Mouse (Mus musculus) E14TG2a.4 (cell line): Measurements from ENCODE around the gene 2210010C04Rik.

Experiments
- CTCF ChIP-seq: conservative IDR thresholded peaks from 2 replicates; pipeline ENCODE4 v1.5.1; 2014; ENCODE audit warnings: low read length
- NANOG ChIP-seq: IDR thresholded peaks from 2 replicates; pipeline ENCODE4 v1.6.1; 2014; ENCODE audit warnings: borderline replicate concordance, low read length, mixed read lengths
- POU5F1 ChIP-seq: IDR thresholded peaks from 2 replicates; pipeline ENCODE4 v1.6.1; 2014; ENCODE audit warnings: low read length, borderline replicate concordance

DNA sequence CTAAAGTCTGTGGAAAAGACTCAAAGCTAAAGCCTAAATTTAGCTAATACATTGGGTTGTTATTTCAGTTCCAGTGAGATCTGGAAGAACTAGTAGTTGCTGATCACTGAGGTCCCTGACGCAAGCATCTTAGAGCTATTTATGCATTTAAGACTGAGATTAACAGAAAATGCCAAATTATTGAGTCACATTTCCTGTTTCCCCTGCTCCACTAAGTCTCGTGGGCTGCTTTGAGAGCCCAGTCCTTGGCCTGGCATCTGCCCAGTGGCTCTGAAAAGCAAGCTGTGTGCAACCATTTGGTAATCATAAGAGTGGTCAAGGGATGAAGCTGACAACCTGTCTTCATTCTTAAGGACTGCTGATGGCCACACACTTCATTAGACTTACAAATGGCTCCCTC lies 8.3 kb downstream of the 2210010C04Rik start:
- TF ChIP-seq CTCF = no peak
- no peak for TF ChIP-seq POU5F1
- no peak for TF ChIP-seq NANOG
